Mouse (Mus musculus) thymus, adult 2 months (tissue): ENCODE measurements around the gene St3gal5.

ENCODE experiments used
- CTCF ChIP-seq: fragments of 200-500 bp; IDR thresholded peaks from 2 replicates; pipeline ENCODE4 v1.5.1; 2012; ENCODE audit warnings: mild to moderate bottlenecking, control low read depth, low read length, moderate library complexity, borderline replicate concordance; ENCODE audit not compliant: control insufficient read depth, poor library complexity, insufficient read depth; ENCODE audit errors: extremely low read depth
- POLR2A ChIP-seq: fragments of 200-500 bp; IDR thresholded peaks from 2 replicates; pipeline ENCODE4 v1.6.1; 2012; ENCODE audit warnings: mild to moderate bottlenecking, low read length, control low read depth, moderate library complexity; ENCODE audit not compliant: control insufficient read depth, poor library complexity, insufficient read depth; ENCODE audit errors: extremely low read depth

DNA sequence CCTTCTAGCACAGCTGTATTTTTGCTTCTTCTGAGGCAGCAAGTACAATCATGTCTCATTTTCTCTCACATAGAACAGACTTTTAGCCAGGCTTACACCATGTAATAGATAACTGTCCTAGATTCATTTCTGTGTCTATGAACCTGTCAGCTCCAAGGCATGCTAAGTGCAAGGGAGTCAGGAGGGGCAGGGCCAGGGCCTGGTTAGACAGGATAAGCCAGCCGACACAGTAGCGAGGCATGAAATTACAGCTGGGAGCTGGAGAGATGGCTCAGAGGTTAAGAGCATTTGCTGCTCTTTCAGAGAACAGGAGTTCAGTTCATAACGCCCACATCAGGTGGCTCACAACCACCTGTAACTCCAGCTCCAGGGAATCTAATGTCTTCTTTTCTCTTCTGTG lies 99.3 kb downstream of the St3gal5 start:
- TF ChIP-seq POLR2A (no peak), CTCF (no peak)
